Mouse (Mus musculus) liver, postnatal 0 days (tissue): ENCODE measurements around the gene Pgpep1.

Source experiments
- CTCF ChIP-seq: sonication (generic); IDR thresholded peaks from 2 replicates; pipeline ENCODE4 v1.5.1; 2016; ENCODE audit warnings: antibody characterized with exemption, low read depth
- EP300 ChIP-seq: IDR thresholded peaks from 2 replicates; pipeline ENCODE4 v1.6.1; 2016; ENCODE audit warnings: antibody characterized with exemption, low read depth, mild to moderate bottlenecking

DNA sequence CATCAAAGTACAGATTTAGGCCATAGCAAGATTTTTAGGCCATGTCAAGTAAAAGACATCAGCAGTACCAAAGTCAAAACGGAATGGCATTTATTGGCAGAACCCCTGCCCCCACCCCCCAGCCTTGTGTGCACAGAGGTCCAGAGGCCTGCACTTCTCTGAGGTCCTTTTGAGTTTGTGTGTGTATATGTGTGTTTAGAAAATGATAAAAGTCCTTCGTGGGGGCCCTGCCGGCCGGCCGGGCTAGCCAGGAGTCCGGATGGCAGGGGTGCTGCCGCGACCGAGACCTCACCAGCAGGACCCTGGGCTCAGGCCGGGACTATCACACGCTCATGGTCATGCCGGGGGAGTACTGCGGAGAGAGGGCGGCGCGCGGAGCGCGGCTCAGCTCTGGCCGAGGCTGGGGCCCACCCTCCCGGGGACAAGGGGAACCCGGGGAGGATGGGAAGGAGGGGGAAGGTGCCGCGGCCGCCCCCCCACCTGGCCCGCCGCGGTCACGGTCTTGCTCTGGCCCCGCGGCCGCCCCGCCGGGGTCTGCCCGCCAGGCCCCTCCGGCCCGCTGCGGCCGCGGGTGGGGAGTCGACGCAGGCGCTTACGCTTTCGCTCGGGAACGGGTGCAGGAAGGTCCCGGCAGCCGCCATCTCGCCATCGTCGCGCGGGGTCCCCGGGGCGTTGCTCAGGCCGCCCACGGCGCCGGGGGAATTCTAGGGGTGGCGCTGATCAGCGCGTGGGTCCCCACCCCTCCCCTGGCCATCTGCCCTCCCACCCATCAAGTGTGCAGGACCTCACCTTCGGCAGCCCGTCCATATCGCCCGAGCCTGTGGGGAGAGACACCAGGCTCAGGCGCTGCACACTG, 62.5 kb downstream of the Pgpep1 start:
- TF ChIP-seq CTCF (no peak), EP300 (no peak)
